Mouse (Mus musculus) lung, adult 18-20 months (tissue): ENCODE measurements around the gene Tgfbr3.

Experiments
- DNase-seq, 2 experiments: peaks; one replicate each; pipeline ENCODE4 v3.0.0; 2022; ENCODE audit warnings: mixed read lengths in 2 of 2

Tgfbr3 gene

DNA sequence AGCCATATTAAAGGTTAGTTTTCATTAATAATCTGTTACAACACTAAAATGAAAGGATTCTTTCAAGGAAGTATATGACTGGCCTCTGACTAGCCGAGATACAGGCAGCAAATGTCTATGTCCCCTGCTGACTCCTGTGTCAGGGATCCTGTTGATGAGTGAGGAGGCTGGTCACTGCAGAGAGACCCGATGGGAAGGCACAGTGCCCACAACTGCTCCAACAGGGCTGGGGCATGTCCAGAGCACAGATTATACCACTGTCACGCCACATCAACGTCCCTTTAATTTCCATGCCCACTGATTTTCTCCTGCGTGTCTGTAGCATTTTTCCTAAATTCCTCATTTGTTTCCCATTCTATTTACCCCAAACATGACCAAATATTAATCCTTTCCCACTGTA lies 146.0 kb downstream of the Tgfbr3 start:
- DNase-seq, result no peak

- DNase-seq, result no peak
These were observed 146.6 kb downstream of the Tgfbr3 start for GRCm38 (mm10) chr5:107142791-107143190.

DNA sequence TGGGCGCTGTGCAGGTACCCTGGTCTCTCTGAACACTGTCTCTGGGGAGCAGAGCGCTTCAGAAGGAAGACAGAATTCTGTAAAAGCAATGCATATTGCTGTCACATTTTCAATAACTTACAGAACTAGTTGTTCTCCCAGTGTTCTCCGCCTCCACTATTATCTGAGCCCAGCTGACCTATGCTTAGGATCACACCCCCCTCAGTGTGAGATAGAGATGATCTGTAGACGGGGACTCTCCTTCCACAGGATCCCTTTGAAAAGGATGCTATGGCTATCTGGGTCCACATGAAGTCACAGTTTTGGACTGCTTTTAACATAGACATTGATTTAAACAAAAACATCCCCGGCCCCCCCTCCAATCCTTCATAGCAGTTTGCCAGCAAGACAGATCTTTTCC lies 148.1 kb downstream of the Tgfbr3 start:
- DNase-seq, result no peak

DNA sequence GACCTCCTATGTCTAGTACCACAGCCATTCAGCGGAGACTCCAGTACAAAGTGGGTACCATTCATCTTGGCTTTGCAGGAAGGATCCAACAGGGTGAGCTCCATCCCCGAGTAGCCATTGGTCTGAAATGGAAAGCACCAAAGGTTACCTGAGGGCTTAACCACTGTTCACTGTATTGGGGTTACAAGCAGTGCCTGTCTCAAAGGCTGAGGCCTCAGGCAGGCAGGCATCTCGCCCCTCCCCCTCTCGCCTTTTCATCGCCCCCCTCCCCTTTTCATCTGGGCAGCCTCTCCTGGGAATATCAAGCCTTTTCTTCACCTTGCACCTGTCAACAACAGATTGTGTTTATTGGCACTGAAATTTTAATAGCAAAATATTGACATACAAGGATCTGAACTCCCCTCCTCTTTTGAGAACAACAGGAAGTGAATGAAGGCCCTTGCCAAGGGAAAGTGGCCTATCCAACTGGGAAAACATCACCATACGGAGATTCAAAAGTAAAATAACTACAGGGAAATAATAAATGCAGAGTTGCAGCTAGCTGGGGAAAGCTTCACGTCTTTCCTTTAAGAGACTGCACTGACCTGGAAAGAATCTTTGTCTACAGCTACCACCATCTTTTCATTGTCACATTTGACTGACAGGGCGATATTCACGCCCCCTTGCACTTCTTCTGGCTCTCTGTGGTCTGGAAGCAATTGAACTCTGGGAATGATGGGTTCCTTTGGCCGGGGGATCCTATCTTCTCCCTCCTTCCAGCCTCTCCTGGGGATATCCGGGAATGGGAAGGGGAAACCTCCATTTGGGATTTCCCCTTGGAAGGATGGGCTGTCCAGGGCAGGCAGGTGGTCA lies 149.4 kb downstream of the Tgfbr3 start:
- DNase-seq, result no peak

DNA sequence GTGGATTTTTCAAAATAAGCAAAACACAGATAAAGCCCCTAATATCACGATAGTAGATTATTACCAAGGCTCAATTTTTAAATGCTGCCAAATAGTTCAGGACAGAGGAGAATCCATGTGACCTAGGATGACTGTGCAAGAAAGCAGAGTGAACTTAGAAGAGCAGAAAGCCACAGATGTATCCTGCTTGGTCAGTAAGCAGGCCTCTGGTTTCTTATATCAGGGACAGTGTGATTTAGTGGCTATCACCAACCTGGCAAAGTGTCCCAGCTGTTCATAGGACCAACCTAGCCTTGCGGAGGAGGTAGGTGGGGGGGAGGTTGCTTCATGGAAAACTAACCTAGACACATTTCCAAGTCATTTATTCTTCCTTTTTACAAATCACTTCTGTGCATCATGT lies 156.1 kb downstream of the Tgfbr3 start:
- no peak for DNase-seq

- no peak for DNase-seq
These were observed 157.2 kb downstream of the Tgfbr3 start for GRCm38 (mm10) chr5:107132231-107132630.

DNA sequence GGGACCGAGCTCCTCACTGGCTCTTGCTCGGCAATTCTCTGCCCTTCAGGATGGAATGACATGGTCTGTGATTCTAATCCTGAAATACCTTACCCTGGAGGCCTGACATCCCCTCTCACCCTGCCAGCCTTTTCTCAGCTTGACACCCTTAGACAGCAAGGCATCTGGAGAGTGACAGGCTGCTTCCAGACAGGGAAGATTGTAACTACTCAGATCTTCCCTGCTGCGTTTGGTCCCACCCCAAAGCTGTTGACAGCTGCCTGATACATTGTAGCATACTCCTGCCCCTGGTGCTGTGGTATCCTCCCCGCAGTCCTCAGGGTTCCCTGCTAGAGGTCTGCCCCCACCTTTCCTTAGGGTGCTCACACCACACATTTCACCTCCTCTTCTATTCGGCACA lies 160.1 kb downstream of the Tgfbr3 start:
- no peak for DNase-seq

DNA sequence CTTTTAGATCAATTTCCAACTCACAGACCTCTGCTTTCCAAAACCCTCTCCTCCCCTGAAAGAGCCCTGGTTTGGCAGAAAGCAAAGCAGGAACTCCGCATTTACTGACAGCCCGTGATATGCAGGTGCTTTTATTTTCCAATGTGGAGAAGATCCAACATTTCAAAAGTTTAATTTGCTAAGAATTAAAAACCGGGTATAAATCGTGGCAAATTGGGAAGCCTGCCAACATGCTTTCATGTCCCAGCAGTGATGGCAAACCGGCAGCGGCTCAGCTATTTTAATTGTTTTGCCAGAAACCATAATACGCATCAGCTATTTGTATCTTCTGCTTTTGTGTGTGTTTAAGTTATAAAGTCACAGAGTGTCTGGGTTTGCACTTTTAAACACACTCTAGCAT lies 162.9 kb downstream of the Tgfbr3 start:
- DNase-seq, result no peak

DNA sequence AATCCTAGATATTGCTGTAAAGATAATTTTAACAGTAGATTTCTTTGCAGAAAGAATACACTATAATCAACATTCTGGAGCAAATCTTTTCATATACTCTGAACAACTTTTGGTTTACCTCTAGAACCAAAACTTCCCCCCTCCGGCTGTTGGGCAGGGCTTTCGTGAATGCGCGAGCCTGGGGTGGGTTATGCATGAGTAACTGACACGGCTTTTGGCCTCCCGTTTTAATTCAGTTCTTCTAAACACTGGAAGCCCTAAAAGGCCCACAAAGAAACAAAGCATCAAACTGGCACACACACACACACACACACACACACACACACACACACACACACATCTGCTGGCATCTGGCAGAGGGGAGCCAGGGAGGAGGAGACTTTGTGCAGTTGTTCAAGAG lies 164.3 kb downstream of the Tgfbr3 start:
- DNase-seq, result no peak

GRCm38 (mm10) chr5:107124531-107124930 lies 164.9 kb downstream of the Tgfbr3 start:
- DNase-seq, result no peak

DNA sequence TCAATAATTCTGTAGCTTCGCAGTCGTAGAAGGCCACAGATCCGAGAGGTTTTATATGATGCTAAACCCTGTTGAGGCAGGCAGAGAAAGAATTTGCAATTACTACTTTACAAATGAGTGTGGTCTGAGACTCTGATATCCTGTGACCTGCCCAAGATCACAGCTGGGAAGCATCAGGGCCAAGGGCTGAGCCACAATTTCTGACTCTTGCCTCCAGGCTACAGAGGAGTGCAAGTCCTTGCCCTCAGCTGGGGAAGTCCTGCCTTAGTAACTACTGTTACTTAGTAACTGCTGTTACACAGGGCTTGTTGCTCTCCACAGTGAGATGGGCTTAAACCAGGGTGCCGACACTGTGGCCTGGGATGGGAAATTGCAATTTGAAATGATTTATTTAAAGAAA lies 166.8 kb downstream of the Tgfbr3 start:
- peak in 1 of 2 experiments; percentile 28 for DNase-seq

GRCm38 (mm10) chr5:107121086-107121485 lies 168.3 kb downstream of the Tgfbr3 start:
- peak; percentile 53 to 74 for DNase-seq

DNA sequence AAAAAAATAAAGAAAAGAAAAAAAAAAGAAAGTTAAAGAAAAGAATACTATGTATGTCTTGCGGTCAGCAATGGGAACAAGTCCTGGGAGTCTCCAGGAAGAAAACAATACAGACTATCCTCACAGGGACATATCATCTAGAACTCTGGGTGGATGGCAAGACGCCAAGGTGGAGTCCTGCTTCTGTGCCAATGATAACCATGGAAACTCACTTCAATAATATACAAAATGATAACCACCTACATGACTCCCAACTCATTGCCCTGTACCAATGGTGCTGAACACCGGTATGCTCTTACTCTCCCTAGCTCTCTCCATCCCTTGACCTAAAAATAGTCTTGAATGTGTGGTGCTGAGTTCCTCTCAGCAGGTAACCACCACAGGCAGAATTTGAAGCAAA lies 168.8 kb downstream of the Tgfbr3 start:
- DNase-seq, result peak; percentile 55 to 68

DNA sequence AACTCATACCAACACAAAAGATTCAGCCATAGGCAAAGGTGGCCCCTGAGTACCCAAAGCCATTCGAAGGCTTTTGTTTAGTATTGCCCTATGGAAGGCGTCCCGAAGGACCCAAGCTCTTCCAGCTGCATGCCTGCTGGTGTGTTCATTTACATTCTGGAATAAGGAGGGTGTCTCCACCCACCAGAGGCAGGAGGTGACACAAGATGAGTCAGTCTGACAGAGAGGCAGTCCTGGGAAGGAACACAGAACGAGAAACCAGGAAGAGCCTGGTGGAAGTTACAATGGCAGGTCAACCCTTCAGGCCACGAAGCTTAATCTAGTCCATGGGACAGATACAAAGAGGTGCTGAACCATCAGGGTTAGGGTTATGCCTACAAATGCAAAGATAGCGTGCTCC lies 169.5 kb downstream of the Tgfbr3 start:
- DNase-seq, result no peak

DNA sequence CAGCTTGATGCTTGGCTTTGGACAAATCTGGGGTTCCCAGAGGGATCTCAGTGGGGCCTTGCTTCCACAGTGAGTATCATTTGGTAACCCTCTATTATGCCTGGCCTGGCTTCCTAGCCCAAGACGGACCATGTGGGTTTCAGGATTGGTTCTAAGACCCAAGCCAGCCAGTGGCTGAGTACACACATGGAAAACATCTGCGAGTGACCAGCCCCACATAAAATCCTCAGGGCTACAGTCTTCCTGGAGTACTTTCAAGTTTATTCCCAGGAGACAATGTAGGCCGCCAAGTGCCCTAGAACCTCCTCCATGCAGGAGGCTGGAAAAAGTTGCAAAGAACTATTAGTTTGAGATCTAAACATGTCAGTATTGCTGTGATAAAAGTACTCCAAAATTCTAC lies 172.6 kb downstream of the Tgfbr3 start:
- DNase-seq, result peak in 1 of 2 experiments; percentile 40

DNA sequence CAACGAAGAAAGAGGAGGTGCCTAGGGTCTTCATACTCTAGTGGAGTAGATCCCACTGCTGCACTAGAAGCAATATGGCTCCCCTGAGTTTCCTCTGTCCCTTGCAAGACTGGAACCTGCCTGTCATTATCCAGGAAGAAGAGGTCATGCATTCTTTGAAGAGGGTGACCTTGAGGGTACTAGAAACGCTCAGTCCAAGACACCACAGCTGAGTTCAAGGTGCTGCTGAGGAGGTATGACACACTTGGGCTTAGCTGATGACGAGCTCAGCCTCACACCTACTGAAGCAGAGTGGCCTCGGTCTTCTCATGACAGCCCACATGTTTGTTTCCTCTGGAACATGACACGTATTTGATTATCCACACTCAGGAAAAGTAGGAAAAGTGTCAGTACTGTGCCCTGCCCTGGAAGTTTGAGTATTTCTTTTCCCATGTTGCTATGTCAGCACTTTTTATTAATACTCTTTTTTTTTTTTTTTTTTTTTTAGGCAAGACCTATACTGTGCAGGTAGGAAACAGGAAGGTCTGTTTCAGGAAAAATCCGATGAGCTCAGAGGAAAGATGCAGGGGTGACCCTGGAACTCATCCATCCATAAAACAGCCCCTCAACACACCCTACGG lies 176.7 kb downstream of the Tgfbr3 start:
- no peak for DNase-seq

- peak; percentile 33 to 64 for DNase-seq
These were observed 177.6 kb downstream of the Tgfbr3 start for GRCm38 (mm10) chr5:107111802-107112201.

DNA sequence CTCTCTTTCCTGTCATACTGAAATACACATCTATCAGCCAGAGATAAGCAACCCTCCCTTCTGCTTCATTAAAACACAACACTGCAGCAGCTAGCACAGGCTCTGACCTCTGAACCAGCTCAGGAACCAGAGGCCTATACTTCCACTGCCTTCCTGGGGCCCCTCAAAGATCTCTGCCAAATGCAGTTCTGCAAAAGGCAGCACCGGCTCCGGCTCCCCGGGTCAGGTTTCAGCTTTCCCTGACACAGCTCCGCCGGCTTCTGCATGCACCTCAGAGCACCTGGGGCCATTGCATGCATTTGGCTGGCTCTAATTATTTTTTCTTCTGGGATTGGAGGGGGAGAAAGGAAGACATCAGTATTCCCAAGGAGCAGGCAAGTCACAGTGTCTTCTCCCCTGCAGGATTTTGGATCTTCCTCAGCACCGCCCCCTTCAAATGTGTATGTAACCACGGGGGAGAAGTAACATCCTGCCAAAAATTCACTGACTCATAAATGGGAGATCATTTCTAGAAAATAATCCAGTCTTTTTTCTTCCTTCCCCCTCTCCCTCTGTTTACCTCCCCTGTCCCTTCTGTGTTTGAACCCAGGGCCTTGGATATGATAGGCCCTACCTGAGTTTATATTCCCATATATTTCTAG lies 178.4 kb downstream of the Tgfbr3 start:
- DNase-seq, result no peak

GRCm38 (mm10) chr5:107110089-107110879 lies 179.1 kb downstream of the Tgfbr3 start:
- DNase-seq, result no peak

DNA sequence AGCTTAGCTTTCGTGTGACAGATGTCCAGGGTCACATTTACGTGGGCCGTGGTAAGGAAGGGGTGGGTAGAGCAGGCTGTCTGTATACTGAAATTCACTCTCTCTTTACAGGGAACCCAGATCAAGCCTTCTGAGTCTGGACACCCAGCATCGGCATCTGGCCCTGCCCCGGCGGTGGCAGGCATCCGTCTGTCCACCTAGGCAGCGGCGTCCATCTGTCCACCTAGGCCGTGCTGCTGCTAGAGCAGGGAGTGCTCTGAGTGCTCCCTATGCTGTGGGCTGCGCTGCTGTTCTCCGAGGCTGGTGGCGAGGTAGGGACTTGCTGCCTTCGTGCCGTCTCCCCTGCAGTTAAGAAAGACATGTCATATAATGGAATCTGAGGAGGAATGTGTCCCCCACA lies 180.0 kb downstream of the Tgfbr3 start:
- DNase-seq, result no peak

- no peak for DNase-seq
These were observed 182.6 kb downstream of the Tgfbr3 start for GRCm38 (mm10) chr5:107106793-107107192.

DNA sequence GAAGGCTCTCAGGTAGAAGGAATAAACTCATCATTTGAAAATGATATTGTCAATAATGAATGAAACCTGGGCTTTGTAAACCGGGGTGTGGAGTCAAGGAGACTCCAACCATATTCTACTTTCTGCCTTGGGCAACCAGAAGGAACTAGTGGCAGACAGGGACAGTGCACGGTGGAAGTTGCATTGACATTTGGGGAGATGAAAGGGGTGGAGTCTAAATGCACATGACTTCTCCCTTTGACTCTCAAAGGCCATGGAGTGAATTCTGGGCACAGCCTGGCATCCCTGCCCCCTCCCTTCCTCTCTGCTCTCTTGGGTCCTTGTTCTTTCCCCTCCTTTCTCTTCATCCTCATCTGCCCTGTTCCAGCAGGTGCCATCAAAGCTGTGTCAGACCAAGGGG lies 183.3 kb downstream of the Tgfbr3 start:
- DNase-seq, result no peak

DNA sequence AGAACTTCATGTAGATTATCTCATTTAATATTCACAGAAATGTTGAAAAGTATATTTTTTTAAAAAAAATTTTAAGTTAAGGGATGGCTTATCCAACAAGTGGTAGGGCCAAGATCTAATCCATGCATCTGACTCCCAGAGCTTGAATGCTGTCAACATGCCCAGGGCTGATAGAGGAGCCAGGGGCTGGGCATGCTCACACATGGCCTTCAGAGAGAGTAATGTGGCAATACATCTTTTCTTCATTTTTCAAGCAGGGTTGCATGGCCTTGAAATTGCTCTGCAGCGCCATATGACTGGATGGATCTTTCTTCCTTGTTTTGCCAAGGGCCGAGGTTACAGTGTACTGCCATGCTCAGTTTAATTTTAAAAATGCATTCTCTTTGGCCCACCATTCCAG lies 185.8 kb downstream of the Tgfbr3 start:
- DNase-seq, result no peak
